Mouse (Mus musculus) liver, embryonic 14.5 days (tissue): ENCODE measurements around the gene Calml3.

ENCODE experiments used
- CTCF ChIP-seq: IDR thresholded peaks from 2 replicates; pipeline ENCODE4 v1.5.1; 2016; ENCODE audit warnings: antibody characterized with exemption, low read depth, control low read depth
- EP300 ChIP-seq: IDR thresholded peaks from 2 replicates; pipeline ENCODE4 v1.6.1; 2016; ENCODE audit warnings: antibody characterized with exemption, low read depth

GRCm38 (mm10) chr13:3787644-3788043 is 16.5 kb downstream of the Calml3 start:
- no peak for TF ChIP-seq CTCF
- TF ChIP-seq EP300, result no peak
